Mouse (Mus musculus): Measurements from ENCODE around the gene Clip4.

Clip4 gene

GRCm38 (mm10) chr17:71795521-71796205 lies 27.4 kb downstream of the Clip4 start:
- no peak for DNase-seq

- DNase-seq, result peak; percentile 17
These were observed 35.2 kb downstream of the Clip4 start for GRCm38 (mm10) chr17:71803456-71803855.

- DNase-seq, result no peak
These were observed 35.6 kb downstream of the Clip4 start for GRCm38 (mm10) chr17:71803876-71804275.

GRCm38 (mm10) chr17:71811070-71811469 lies 42.8 kb downstream of the Clip4 start:
- peak; percentile 11 for DNase-seq

GRCm38 (mm10) chr17:71816136-71816864 lies 48.0 kb downstream of the Clip4 start:
- DNase-seq, result no peak

GRCm38 (mm10) chr17:71823622-71824306 lies 55.5 kb downstream of the Clip4 start:
- DNase-seq, result no peak

- no peak for DNase-seq
These were observed 58.3 kb downstream of the Clip4 start for GRCm38 (mm10) chr17:71826603-71827002.

- DNase-seq, result no peak
These were observed 59.4 kb downstream of the Clip4 start for GRCm38 (mm10) chr17:71827627-71828026.

- peak; percentile 29 for DNase-seq
These were observed 60.6 kb downstream of the Clip4 start for GRCm38 (mm10) chr17:71828647-71829414.

GRCm38 (mm10) chr17:71831960-71832359 lies 63.7 kb downstream of the Clip4 start:
- no peak for DNase-seq

- DNase-seq, result no peak
These were observed 93.9 kb downstream of the Clip4 start for GRCm38 (mm10) chr17:71862184-71862583.

- no peak for DNase-seq
These were observed 94.6 kb downstream of the Clip4 start for GRCm38 (mm10) chr17:71862895-71863294.

GRCm38 (mm10) chr17:71864039-71864438 lies 95.8 kb downstream of the Clip4 start:
- no peak for DNase-seq

GRCm38 (mm10) chr17:71865437-71865836 lies 97.2 kb downstream of the Clip4 start:
- no peak for DNase-seq

- DNase-seq, result no peak
These were observed 99.6 kb downstream of the Clip4 start for GRCm38 (mm10) chr17:71867892-71868291.

- no peak for DNase-seq
These were observed 100.6 kb downstream of the Clip4 start for GRCm38 (mm10) chr17:71868828-71869227.

GRCm38 (mm10) chr17:71869372-71870231 lies 101.3 kb downstream of the Clip4 start:
- no peak for DNase-seq

- DNase-seq, result no peak
These were observed 102.0 kb downstream of the Clip4 start for GRCm38 (mm10) chr17:71870232-71870621.

- no peak for DNase-seq
These were observed 102.4 kb downstream of the Clip4 start for GRCm38 (mm10) chr17:71870641-71871040.

GRCm38 (mm10) chr17:71871981-71872380 lies 103.7 kb downstream of the Clip4 start:
- DNase-seq, result no peak

GRCm38 (mm10) chr17:71872976-71873375 lies 104.7 kb downstream of the Clip4 start:
- DNase-seq, result peak; percentile 12

- DNase-seq, result peak; percentile 31
These were observed 105.8 kb downstream of the Clip4 start for GRCm38 (mm10) chr17:71874077-71874476.
